Mouse (Mus musculus): ENCODE results near the gene Acss1.

The Acss1 gene

DNA sequence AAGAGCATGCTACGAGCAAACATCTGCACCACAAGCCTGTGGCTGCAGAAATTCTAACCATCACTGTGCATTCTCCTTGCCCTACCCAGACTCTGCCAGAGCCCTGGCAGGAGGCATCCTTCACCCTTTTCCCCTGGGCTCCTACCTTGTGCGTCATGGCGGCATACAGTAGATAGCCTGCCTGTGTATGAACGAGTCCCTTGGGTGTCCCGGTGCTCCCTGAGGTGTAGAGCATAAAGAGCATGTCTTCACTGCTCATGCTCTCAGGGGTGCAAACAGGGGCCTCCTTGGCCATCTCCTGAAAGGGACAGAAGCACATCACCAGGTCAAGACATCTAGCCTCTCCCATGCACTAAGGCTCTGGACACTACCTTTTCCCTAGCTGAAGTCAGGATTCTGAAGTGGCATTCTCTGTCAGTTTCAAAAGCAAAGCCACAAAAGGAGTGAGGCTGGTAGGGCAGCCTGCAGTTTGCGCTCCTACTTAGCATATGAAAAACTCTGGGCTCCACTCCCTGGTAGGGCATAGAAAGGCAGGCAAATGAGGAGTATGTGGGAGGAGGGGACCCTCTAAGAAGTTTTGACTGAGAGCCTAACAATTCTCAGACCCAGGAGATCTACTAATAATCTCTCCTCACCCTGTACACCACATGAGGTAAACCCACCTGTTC lies 30.5 kb downstream of the Acss1 start:
- DNase-seq: no peak

DNA sequence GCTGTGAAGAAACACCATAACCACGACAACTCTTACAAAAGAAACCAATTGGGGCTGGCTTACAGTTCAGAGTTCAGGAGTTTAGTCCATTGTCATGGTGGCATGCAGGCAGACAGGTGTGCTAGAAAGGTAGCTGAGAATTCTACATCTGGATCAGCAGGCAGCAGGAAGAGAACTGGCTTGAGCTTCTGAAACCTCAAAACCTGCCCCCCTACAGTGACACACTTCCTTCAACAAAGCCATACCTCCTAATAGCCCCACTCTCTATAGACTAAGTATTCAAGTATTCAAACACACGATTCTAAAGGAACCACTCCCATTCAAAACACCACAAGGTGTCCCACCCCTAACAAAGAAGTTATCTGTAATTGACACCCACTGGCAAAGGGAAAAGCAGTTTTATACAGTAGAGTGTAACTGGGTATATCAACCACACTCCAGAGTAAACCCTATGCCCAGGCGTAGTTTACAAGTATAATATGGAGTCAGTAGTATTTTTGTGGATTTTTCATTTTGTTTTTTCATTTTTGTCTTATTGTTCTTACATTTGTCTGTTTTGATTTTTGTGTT lies 32.3 kb downstream of the Acss1 start:
- no peak for DNase-seq

DNA sequence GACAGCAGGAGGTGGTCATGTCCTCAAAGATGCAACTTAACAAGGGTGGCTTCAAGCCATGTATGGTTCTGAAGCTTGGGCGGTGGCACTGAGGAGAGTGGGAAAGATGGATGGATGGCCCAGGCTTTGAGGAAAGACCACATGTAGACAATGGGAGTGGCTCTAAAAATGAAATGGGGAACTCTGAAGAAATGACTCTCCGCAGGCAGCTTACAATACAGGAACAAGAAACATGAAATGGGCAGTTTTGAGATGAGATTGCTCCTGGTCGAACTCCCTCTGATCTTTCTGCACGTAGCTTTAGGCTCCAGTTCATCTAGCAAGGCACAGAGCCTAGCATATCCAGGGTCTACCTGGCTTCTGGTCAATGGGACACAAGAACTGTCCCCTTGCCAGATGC lies 39.0 kb downstream of the Acss1 start:
- no peak for DNase-seq

DNA sequence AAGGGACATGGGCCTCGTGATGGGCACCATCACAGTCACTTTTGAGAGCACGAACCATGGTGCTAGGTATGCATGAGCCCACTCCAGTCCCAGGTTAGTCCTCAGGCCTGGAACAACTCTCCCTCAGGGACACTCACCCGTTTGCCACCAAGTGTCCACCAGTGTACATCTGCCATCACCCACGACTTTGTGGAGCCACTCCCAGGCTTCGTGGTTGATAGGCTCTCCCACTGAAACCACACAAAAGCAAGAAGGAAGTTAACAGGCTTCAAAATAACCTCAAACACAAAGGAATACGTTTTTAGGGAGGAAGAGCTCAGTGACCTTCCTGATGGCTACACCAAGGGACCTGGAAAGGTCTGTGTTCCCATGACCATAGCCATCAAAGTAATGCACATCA lies 41.2 kb downstream of the Acss1 start:
- no peak for DNase-seq

DNA sequence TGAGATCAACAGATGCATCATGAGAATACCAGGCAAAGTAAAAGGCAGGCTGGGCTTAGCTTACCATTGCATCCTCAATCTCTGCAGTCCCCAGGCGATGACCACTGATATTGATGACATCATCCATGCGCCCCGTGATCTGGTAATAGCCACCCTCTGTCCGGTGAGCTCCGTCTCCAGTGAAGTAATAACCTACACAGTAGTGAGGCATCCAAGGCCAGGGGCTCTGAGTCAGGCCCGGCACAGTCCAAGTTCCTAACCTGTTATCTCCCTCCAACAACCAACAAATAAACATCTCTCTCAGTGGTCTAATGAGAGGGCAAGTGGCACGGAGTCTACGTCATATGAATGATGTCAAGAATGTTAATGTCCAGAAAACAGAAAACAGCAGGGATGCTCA lies 43.4 kb downstream of the Acss1 start:
- no peak for DNase-seq

DNA sequence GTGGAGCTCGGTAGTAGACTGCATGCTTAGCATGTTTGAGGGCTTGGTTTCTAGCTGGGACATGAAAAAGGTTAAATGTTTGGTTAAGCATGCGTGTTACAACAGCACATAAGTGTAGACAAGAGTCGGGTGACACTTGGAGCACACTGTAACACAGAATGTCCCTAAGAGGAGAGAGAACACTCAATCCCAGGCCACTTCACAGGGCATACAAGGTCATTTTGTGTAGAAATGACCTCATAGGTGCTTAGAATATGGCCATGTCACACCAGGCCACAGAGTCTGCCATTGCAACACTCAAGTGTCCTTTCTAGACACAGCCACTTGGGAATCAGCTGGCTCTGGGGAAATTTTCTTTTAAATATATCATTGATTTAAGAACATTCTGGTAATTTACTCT lies 44.3 kb downstream of the Acss1 start:
- DNase-seq: no peak

DNA sequence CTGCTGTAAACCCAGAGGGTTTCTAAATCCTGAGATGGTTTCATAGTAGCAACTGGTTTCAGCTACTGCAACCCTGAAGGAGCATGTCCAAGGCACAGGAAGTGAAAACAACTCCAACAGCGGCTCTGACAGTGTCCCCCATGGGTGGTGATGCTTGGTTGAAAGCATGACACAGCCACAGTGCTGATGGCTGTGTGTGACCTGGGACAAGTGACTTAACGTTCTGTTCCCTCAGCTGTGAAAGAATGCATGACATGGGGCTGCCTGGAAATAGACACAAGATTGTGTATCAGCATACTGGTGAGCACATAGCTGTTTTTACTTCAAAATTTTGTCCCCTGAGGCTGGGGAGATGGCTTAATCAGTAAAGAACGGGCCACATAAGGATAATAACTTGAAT lies 46.6 kb downstream of the Acss1 start:
- DNase-seq: no peak

DNA sequence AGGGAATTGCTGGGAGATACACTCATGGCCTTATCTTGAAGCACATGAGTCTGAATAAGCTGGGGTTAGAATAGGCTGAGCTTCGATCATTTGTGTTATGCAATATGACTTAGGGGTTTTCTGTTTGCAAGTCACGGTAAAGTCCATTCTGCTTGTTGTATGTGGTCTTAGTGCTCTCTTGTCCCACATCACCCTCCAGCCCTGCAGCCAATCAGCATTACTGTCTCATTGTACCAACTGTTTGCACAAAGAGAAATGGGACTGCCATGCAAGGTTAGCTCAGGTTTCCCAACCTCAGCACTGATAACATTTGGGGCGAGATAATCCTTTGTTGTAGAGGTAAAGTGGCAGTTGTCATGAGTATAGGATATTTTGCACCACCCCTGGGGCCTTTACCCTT lies 58.2 kb downstream of the Acss1 start:
- no peak for DNase-seq

DNA sequence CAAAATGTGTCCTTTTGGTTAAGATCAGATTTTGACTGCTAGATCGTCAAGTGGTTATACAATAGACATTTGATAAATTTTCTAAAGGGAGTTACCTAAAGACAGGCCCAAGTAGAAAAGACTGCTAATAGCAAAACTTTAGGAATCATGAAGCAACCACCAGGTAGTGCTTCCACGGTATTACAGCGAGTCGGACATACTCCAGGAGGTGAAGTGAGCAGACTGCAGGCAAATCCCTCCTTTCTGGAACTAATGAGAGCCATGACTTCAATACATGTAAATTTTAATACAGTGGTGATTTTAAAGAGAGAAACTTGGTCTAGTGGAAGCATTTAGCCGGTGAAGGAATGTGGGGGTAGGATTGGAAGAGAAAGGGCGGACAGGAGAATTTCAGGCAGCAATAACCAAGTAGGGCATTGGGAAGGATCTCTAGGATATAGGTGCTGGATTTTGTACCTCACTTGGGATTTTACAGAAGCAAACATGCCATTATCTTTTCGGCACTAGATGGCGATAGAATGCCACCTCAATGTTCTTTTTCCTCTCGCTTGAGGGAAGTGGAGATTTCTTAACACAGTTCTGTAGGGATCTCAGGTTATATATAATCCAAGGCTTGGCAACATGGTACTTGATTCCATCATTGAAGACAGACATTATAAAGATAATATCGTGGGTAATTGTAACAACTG lies 59.3 kb downstream of the Acss1 start:
- peak; percentile 47 to 73 for DNase-seq

DNA sequence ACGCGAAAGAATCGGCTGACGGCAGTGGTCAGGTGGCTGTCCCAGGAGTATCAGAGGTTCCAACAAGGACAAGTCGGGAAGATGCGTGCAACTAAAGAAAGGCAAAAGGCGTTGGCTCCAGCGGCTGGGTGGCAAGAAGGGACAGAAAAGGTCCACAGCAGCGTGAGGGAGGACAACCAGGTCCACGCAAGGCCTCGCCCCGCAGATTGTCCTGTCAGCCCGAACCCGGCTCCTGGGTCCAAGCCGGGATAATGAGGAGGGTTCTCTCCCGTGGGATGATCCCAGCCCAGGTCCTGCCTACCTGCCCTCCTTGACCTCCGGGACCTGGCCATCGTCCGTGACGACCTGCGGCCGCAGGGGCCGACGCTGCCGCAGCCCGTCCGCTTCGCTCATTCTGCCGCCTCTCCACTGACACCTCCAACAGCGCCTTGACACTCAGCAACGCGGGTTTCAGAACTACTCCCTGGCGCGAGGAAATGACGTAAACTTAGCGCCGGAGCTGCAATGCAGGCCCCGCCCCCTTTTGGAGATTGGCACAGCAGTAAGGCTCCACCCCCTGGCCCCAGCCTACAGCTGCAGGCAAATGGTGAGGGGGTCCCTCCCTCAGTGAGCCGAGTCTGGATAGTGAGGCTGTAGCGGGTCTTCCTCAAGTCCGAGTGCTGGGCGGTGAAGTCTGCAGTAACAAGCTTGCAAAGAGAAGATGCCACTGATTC lies 60.1 kb downstream of the Acss1 start, which contains the start of gene Apmap:
Gene Apmap (minus strand): TSS at position 481 of the 713 bp plus-strand sequence.
- DNase-seq: peak; percentile 97 to 99

DNA sequence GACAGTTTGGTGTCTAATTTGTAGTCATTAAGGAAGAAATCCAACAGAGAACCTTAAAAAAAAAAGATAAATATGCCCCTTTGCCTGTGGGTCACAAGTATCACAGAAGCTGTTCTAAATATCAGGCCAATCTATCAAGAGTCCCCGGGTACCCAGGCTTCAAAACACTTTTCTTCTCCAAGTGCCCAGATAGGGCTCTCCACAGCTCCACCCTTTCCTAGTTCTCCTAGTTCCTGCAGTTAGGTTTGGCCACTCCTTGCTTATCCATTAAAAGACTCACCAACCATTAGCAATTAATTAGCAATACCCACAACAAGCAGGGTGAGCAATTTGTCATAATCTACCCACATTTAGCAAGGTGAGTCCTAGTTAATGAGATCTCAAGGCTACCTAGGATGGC lies 61.2 kb downstream of the Acss1 start:
- no peak for DNase-seq

DNA sequence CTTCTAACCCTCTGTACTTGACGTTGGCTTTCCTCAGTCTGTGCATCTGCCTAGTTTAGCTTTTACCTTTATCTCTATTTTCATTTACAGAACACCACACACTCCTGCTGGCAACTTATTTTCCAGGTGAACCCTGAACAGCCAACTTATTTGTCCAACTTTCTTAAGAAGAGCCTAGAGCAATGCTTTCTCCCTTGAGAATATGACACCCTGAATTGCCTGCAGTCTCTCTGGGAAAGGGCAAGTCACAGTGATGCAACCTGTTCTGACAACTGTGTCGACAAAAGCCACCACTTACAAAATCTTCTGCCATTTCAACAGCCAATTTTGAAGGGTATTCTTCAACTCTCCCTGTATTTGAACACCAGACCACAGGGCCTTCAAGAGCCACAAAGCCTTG lies 63.5 kb downstream of the Acss1 start:
- no peak for DNase-seq

DNA sequence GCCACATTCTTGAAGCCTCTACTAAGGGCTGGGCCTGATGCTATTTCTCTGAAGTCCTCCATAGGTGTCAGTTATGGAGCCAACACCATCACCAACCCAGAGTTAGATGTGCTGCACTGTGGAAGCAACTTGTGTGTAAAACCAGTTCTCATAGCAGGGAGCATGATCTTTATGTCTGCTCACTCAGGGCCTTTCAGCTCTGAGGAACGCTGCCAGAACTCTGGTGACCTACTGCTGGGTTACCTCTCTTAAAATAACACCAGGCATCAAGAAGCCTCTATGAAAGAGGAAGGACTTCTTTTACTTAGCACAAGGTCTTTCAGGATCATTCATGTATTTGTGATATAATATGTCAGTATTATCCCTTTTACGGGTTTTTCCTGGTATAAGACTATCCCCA lies 66.1 kb downstream of the Acss1 start:
- DNase-seq: peak; percentile 27 to 49

DNA sequence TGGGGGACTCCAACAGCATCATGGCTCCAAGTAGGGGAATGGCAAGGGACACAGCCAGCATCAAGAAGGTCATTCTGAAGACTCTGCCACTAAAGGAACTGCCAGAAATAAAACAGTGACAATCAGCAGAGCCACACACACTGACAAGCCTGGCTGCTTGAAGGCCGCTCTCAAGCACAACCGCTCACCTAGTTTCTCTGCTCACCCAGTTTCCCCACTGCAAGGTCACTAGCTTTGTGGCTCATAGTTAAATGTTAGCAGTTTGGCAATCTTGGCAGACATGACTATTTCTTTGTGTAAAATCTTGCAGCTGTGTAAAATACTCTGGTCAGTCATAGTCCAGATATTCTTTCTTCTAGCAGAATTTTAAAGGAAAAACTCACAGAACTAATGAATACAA lies 68.0 kb downstream of the Acss1 start:
- DNase-seq: no peak

DNA sequence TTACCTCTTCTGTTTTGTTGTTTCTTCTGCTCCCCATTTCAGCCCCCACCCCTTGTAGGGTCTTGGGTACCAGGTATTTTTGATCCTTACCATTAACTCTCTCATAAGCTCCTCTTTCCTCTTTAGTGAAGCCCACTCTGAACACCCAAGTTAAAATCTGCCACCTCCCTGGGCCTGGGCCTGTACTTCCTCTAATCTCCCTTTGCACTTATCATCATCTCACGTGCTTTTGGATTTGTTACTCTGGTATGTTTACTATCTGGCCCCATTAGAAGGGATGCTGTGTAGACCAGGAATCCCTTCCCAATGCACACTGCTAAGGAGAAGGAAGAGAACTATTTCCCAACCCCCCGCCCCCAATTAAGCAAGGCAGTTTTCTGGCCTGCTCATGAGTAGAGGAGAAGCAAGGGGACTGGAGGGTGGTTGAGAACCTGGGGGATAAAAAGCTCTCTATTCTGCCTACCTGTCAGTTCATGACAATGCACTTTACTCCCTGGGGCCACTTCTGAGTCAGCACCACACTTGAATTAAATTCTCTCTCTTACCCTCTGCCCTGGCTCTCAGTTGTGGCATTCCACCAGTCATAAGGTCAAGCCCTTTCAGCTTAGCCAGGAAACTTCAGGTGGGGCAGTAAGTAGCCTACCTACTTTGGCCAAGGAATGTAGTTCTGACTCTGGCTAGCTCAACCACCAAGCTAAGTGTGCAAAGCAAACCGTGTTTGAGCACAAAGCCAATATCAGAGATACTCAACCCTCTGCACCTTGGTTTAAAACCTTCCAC lies 72.7 kb downstream of the Acss1 start:
- no peak for DNase-seq

DNA sequence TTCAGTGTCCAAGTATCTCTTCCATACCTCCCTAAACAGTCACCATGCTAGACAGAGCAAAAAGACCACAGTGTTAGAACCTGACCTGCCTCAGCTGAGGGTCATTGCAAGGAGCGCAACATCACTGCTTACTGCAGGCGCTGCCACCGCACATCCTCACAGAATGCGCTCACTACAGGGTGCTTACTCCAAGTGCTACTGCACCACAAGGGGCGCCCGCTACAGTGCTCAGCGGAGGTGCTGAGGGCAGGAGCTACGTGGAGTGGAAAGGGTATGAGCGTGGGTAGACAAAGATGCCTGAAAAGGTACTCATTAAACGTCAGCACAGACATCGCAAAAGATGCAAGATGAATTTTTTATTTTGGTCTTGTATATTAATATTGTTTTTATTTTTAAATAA lies 79.2 kb downstream of the Acss1 start:
- no peak for DNase-seq

DNA sequence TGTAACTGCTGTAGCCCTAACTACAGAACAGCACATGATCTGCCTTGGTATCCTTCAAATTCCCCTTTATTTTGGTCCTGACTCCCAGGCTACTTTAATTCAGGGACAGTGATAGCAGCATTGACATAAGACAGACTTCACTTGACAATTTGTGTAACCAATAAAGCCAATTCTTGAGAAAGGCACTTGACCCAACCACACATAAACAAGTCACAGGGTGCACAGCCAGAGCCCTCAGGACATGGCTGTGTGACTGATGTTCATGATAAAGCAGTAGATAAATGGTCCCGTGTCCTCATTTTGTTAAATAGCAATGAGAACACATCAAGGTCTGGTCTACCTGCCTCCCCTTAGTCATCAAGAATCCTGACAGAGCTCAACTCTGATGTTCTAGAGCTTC lies 88.7 kb downstream of the Acss1 start:
- no peak for DNase-seq

DNA sequence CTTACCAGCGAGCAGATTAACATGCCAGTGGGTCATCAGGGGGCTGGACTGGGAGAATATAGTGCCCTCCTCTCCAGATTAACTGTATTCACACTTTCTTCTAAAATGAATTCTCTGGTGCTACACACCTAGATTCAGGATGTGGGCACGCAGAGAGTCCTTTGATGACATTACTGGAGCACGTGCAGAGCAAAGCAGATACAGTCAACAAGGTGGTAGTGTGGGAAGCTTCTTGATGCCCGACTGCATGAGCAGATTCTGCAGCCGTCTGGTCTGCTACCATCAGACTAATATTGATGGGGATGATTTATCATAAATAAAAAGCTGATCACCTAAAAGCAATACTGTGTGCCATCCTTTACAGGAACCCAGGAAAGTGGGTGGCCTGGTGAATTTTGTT lies 89.7 kb downstream of the Acss1 start:
- no peak for DNase-seq

DNA sequence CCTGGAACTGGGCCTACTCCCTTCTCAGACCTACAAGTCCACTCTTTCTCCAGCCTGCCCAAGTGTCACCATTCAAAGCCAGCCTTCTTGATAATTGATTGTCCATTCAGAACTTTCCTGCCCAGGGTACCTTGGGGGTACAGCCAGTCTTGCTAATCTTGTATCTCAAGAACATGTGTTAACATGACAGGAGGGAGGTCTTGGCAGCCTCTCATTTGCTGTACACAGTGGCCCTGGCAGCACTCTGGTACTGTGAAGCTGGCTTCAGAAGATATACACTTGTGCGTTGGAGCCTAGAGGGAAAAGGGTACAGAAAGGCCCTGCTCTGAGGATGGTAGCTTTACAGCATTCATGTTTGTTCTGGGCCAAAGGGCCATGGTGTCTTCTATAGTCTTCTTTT lies 92.0 kb downstream of the Acss1 start:
- DNase-seq: no peak

DNA sequence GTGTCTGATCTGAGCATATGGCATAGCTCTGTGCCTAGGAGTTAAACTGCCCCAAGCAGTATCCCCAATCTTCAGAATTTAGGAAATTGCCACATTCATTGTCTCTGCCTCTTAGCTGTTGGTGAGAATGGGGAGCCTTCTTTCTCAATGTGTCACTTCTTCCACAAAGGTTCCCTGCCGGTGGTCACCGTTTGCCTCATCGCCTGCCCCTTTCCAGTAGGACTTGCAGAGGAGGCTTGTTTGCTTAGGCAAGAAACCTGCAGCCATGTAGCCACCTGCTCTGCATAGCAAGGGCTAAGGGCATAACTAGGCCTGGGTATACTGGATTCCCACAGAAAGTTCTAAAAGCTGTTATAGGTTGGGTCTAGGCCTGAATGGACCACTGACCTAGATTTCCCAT lies 95.8 kb downstream of the Acss1 start:
- no peak for DNase-seq

DNA sequence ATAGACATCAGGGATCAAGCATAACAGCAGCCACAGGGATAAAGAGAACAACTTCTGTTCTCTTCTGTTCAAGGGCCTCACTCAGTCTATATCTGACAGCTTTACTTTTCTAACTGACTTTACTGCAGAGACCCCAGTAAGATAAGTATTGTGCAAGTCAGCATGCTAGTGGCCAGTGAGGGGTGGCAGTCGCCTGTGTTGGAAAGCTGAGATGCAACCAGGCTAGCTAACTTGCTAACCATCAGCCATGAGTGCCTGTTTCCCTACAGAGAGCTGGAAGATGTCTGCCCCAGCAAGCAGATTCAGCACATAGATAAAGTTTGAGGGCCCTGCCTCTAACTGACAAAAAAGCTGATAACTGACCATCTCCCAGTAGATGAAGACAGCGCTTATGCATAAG lies 97.5 kb downstream of the Acss1 start:
- no peak for DNase-seq

DNA sequence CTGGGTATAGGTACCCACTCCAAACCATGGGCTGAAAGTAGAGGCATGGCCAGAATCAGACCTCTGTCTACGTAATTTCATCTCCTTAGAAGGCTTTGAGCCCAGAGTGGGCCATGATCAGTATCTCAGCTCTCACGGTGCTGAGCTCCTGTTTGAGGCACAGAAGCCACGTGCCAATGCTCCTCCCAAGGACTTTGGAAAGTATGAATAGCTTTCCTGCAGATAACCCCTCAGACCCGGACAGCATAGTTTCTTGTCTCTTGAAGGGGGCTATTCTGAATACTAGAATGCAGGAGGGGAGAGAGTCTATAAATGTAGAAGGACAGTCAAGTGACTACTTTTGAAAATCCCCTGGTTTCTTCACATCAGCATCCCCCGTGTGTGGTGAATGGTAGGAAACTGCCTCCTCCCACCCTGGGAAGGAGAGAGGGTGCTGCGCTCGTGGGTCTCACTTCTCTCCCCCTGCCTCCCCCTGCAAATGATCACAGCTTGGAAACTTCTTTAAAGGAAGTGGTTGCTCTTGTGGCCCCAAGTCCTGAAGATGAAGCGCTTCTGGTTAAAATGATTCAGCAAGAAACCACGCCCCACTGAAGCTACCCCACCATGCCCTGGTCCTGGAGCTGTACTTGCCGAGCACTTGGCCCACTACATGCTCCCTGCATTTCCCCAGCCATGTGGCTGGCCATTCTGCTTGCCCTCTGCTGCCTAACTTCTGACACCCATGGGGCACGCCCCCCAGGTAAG lies 98.3 kb downstream of the Acss1 start, which contains the start of gene Cst7:
Gene Cst7 (plus strand): TSS at position 569 of the 744 bp plus-strand sequence.
- DNase-seq: no peak

Data from cerebellum, postnatal 25 days (tissue).